Mouse (Mus musculus) cerebellum, adult 9-10 months (tissue): ENCODE results near the gene Myt1.
A peak's percentile ranks its signal among the peaks of the same experiment; 100 is the strongest.
"Not testable (repeated sequence)": the region's sequence is repeated elsewhere in the genome, so short reads cannot be mapped to it uniquely, and the experiment has no call there.

Experiments
- DNase-seq: peaks from one replicate; pipeline ENCODE4 v3.0.0; 2022

Gene Myt1

GRCm38 (mm10) chr2:181781421-181781820 is 18.3 kb downstream of the Myt1 start:
- no peak for DNase-seq

GRCm38 (mm10) chr2:181787852-181788251 is 24.7 kb downstream of the Myt1 start:
- DNase-seq: no peak

GRCm38 (mm10) chr2:181789396-181789795 is 26.3 kb downstream of the Myt1 start:
- DNase-seq: no peak

GRCm38 (mm10) chr2:181793186-181793585 is 30.1 kb downstream of the Myt1 start:
- not testable (repeated sequence) for DNase-seq

GRCm38 (mm10) chr2:181795641-181796130 is 32.6 kb downstream of the Myt1 start:
- DNase-seq: peak; percentile 59

DNA sequence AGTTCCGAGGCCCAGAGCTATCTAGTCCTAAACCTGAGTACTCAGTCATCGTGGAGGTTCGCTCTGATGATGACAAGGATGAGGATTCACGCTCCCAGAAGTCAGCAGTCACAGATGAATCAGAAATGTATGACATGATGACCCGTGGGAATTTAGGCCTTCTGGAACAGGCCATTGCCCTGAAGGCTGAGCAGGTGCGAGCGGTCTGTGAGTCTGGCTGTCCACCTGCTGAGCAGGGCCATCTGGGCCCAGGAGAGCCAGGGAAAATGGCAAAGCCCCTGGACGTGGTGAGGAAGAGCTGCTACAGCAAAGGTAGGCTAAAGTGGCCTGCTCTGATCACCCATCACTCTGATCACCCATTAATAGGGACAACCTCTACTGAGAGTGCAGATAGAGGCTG is 34.5 kb downstream of the Myt1 start:
- peak; percentile 90 for DNase-seq

DNA sequence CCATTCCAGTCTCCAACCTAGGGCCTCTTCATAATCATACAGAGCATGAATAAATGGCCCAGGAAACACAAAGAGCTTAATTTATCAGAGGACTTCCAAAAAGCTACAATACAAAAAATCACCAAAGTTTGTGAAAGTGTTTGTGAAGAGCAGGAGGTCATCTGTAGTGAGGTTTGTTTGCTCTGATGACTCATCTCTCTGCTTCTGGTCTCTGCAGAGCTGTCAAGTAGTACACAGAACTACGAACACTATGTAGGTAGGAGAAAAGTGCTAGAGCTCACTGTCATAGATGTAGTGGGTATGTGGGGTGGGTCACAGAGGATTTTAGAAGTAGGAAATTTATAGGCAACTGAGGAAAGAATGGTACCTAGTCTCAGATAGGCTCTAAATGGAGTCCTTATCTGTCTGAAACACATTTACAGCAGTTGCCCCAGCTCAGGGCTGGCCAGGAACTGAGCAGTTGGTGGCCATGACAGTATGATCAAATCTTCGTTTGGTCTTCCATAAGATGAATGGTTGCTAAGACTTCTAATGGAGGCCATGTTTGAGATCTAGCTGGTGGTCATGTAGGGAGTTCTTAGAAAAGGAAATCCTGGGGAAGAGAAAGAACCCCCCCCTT is 66.0 kb downstream of the Myt1 start:
- no peak for DNase-seq

- DNase-seq: peak; percentile 48
Measured at GRCm38 (mm10) chr2:181832745-181833144, 69.6 kb downstream of the Myt1 start.

DNA sequence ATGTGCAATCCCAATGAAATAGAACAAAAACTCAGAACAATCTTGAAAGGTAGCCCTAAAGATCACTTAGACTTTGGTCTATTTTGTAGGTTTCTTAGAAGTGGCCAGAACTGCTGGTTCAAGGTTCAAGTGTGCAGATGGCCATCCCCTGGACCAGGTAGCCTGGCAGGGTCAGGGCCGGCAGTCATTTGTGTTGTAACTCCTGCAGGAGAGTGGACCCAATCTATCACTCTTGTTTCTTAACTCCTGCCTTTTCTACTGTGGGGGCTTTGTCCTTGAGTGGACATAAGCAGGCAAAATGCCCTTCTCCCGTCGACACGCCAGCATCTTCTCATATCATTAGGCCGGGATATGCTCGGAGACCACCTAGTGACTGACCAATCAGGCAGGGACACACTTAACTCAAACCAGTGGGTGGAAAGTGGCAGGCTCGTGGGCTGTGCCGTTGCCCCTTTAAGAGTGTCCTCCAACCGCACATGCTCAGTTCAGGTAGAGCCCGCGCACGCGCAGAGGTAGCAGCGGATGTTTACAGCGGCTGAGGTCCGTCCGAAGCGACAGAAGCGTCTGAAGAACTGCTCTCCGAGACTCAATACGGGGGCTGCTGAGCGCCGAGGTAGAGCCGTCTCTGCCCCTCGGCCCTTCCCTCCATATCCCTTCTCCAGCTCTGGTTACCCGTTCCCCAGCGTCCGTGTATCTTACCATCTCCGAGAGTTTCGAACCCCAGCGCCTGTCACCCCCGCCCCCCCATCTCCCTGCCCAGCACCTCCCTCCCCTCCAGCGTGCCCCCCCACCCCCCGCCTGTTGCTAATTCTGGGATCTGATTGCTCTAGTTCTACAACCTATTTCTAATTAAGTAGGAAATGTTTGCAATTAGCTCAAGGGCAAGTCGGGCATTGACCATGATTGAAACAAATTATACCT is 74.5 kb downstream of the Myt1 start, which contains the start of gene Pcmtd2:
Gene Pcmtd2 (plus strand): TSS at position 483 of the 921 bp plus-strand sequence.
- peak; percentile 92 for DNase-seq

DNA sequence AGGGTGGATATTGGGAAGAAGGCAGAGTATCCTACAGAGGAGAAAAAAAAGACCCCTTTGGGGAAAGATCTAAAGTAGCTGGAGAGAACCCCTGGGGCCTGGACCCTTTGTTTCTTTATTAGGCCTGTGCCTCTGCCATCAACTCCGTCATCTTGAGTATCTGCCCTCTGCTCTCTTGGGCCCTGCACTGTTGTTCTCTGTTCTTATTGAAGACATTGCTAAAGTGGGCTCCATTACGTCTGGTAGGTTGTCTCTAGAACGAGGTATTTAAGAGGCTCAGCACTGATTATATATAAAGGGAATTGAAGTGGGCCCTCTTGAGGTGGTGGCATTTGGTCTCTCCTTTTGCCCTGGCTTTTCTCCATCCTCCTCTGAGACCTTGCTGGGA is 75.2 kb downstream of the Myt1 start:
- peak; percentile 53 for DNase-seq

DNA sequence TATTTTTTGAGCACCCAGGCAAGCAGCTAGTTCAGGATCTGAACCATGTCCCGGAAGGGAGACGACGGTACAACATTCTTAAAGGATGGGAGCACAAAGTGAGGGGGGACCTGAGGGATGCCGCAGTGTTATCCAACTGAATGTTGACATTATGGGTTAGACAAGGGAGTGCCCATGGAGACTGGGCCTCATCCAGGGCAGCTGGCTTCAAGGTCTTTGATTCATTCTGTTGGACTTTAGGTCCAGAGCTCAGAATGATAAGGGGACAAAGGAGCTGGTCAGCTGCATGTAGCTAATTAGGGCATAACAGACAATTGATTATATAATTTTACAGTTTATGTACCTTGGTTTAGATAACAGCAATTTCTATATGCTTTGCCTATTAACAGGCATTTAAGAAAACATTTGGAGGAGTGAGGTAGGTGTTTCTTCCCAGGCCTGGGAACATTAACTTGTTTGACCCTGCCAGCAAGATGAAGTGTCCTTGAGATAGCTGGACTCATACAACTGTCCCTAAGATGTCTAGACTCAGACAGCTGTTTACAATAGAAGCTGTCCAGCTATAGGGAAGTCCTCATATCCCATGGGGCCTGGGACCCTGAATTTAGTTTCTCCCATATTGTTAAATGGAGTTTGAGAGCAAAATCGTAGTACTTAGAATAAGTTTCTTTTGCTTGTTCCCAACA is 82.7 kb downstream of the Myt1 start:
- no peak for DNase-seq

GRCm38 (mm10) chr2:181863791-181864535 is 100.8 kb downstream of the Myt1 start, which contains the start of gene Polr3k:
Gene Polr3k, plus strand, starts transcription at chr2:181864337.
- peak; percentile 96 for DNase-seq

DNA sequence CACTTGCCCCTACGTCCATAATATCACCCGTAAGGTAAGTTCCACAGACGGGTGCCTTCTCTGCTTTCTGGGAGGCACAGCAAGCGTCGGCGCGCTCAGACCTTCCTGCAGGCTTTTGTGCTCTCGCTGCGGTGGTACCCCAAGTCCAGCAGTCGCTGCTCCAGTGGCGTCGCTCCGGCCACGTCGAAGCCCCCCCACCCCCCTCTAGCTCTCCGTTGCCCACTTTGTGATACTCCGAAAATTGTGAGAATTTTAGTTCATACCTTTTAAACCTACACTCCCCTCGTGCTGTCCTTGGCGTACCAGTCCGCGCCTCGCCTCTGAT is 101.4 kb downstream of the Myt1 start:
- no peak for DNase-seq

GRCm38 (mm10) chr2:181866931-181867330 is 103.8 kb downstream of the Myt1 start:
- peak; percentile 89 for DNase-seq

GRCm38 (mm10) chr2:181871039-181871438 is 107.9 kb downstream of the Myt1 start:
- DNase-seq: no peak
